Mouse (Mus musculus) C2C12 (cell line): Measurements from ENCODE around the gene Maz.

Experiments used
- CEBPB ChIP-seq: IDR thresholded peaks from one replicate; pipeline ENCODE4 v1.6.1; 2011; ENCODE audit warnings: low read depth, mild to moderate bottlenecking, control low read depth, moderate library complexity
- CTCF ChIP-seq: IDR thresholded peaks from one replicate; pipeline ENCODE4 v1.5.1; 2011; ENCODE audit not compliant: control insufficient read depth, insufficient read depth, insufficient read length
- FOSL1 ChIP-seq: IDR thresholded peaks from one replicate; pipeline ENCODE4 v1.8.0; 2011; ENCODE audit warnings: mild to moderate bottlenecking, low read length; ENCODE audit not compliant: poor library complexity, insufficient read depth, severe bottlenecking
- MAX ChIP-seq: IDR thresholded peaks from one replicate; pipeline ENCODE4 v1.6.1; 2011; ENCODE audit warnings: mild to moderate bottlenecking, control low read depth
- MYOD1 ChIP-seq: IDR thresholded peaks from one replicate; pipeline ENCODE4 v1.6.1; 2011; ENCODE audit warnings: low read depth; ENCODE audit not compliant: control insufficient read depth, insufficient read length
- MYOG ChIP-seq: IDR thresholded peaks from one replicate; pipeline ENCODE4 v1.6.1; 2011; ENCODE audit not compliant: control insufficient read depth, insufficient read length; ENCODE audit errors: extremely low read depth
- USF1 ChIP-seq: IDR thresholded peaks from one replicate; pipeline ENCODE4 v1.6.1; 2011; ENCODE audit warnings: low read depth, mild to moderate bottlenecking, control low read depth, moderate library complexity

DNA sequence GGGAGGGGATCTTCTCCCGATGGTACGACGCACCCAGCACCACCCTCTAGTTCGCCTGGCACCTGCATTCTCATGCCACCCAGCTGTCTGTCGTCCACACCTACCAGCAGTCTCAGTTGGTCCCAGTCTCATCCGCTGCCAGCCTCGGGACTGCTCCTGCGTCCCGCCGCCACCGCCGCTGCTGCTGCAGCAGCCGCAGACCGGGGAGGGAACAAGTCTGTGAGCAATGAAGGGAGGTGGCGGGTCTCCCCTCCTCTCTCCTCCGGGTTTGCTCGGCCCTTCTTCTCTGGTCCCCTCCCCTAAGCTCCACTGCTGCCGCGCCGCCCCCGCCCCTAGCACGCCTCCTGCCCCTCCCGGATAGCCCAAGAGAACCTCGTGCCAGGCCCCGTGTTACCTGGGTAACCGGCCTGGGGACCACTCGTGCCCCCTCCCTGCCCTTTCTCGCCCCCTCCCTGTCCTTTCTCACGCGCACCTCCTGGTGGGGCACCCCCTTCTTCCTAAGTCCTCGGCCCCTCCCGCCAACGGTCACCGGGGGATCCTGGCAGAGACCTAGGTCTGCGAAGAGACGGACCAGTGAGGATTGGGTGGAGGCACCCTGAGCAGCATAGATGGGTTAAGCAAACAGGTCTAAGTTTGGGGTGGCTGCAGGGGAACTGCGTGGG is 5.8 kb downstream of the Maz start, which contains the start of the genes Gm42742 and Prrt2:
- TF ChIP-seq USF1, result no peak
- TF ChIP-seq CTCF, result no peak
- TF ChIP-seq MAX, result no peak
- TF ChIP-seq CEBPB, result no peak
- no peak for TF ChIP-seq MYOG
- TF ChIP-seq FOSL1, result no peak
- no peak for TF ChIP-seq MYOD1
